Mouse (Mus musculus): ENCODE results near the gene Ctf1. TPM values are rescaled to one million over a fixed set of nuclear protein-coding genes. Genes with fewer than 3 reads are reported as not detected.

Ctf1 gene
- polyA plus RNA-seq (2012; ENCODE audit: low replicate concordance), result 0.69 and 1.3 TPM in 2 replicates

GRCm38 (mm10) chr7:127712461-127713385 is at the start of gene Ctf1:
TSS of gene Ctf1 (plus strand) at chr7:127712736.

GRCm38 (mm10) chr7:127708207-127709078 is 4.1 kb upstream of the Ctf1 start, which contains the start of gene Bcl7c:
TSS of gene Bcl7c (minus strand) at chr7:127708933.

GRCm38 (mm10) chr7:127732066-127732465 is 19.5 kb downstream of the Ctf1 start, which contains the start of gene Ctf2:
TSS of gene Ctf2 (minus strand) at chr7:127732166.

GRCm38 (mm10) chr7:127744366-127745045 is 32.0 kb downstream of the Ctf1 start, which contains the start of gene Fbxl19:
TSS of gene Fbxl19 (plus strand) at chr7:127744543.

Other genes starting within 250 kb of the Ctf1 start
- 513 and 735 TPM in 2 replicates for gene Fbrs, start 233.5 kb upstream of the Ctf1 start, polyA plus RNA-seq (2012; ENCODE audit: low replicate concordance)
- 29.4 and 62.6 TPM in 2 replicates for gene Srcap, start 200.8 kb upstream of the Ctf1 start, polyA plus RNA-seq (2012; ENCODE audit: low replicate concordance)
- 34.4 and 37.2 TPM in 2 replicates for gene Gm42715, start 193.2 kb upstream of the Ctf1 start, polyA plus RNA-seq (2012; ENCODE audit: low replicate concordance)
- gene Tmem265, start 151.3 kb upstream of the Ctf1 start, polyA plus RNA-seq (2012; ENCODE audit: low replicate concordance), result 0.52 and 7.1 TPM in 2 replicates
- 29.8 and 84.9 TPM in 2 replicates for gene Phkg2, start 139.4 kb upstream of the Ctf1 start, polyA plus RNA-seq (2012; ENCODE audit: low replicate concordance)
- gene Ccdc189, start 124.1 kb upstream of the Ctf1 start, polyA plus RNA-seq (2012; ENCODE audit: low replicate concordance), result 5.4 and 6.0 TPM in 2 replicates
- 43.2 and 55.3 TPM in 2 replicates for gene Rnf40, start 124.0 kb upstream of the Ctf1 start, polyA plus RNA-seq (2012; ENCODE audit: low replicate concordance)
- gene Zfp629, start 96.9 kb upstream of the Ctf1 start, polyA plus RNA-seq (2012; ENCODE audit: low replicate concordance), result 13.1 and 23.2 TPM in 2 replicates
- 235 and 532 TPM in 2 replicates for gene Bcl7c, start 3.8 kb upstream of the Ctf1 start, polyA plus RNA-seq (2012; ENCODE audit: low replicate concordance)
- gene Ctf2, start 19.4 kb downstream of the Ctf1 start, polyA plus RNA-seq (2012; ENCODE audit: low replicate concordance), result not detected in 2 replicates
- 47.5 and 50.3 TPM in 2 replicates for gene Fbxl19, start 31.8 kb downstream of the Ctf1 start, polyA plus RNA-seq (2012; ENCODE audit: low replicate concordance)
- 28.7 and 40.4 TPM in 2 replicates for gene Orai3, start 57.1 kb downstream of the Ctf1 start, polyA plus RNA-seq (2012; ENCODE audit: low replicate concordance)
- gene Setd1a, start 63.9 kb downstream of the Ctf1 start, polyA plus RNA-seq (2012; ENCODE audit: low replicate concordance), result 110 and 121 TPM in 2 replicates
- gene Gm49388, start 72.9 kb downstream of the Ctf1 start, polyA plus RNA-seq (2012; ENCODE audit: low replicate concordance), result 2.2 TPM in 1 of 2 replicates, not detected in the other
- gene Hsd3b7, start 87.9 kb downstream of the Ctf1 start, polyA plus RNA-seq (2012; ENCODE audit: low replicate concordance), result 0.69 and 8.5 TPM in 2 replicates
- 24.8 and 27.0 TPM in 2 replicates for gene Stx4a, start 111.6 kb downstream of the Ctf1 start, polyA plus RNA-seq (2012; ENCODE audit: low replicate concordance)
- 0.23 and 0.28 TPM in 2 replicates for gene Stx1b, start 111.8 kb downstream of the Ctf1 start, polyA plus RNA-seq (2012; ENCODE audit: low replicate concordance)
- 13.4 and 33.6 TPM in 2 replicates for gene Zfp646, start 163.5 kb downstream of the Ctf1 start, polyA plus RNA-seq (2012; ENCODE audit: low replicate concordance)
- 22.6 and 26.8 TPM in 2 replicates for gene Zfp668, start 164.1 kb downstream of the Ctf1 start, polyA plus RNA-seq (2012; ENCODE audit: low replicate concordance)
- gene Prss53, start 178.2 kb downstream of the Ctf1 start, polyA plus RNA-seq (2012; ENCODE audit: low replicate concordance), result 0.58 and 1.1 TPM in 2 replicates
- gene Gm21974, start 182.7 kb downstream of the Ctf1 start, polyA plus RNA-seq (2012; ENCODE audit: low replicate concordance), result not detected in 2 replicates
- gene Vkorc1, start 182.9 kb downstream of the Ctf1 start, polyA plus RNA-seq (2012; ENCODE audit: low replicate concordance), result 10.1 and 24.2 TPM in 2 replicates
- gene Bckdk, start 191.3 kb downstream of the Ctf1 start, polyA plus RNA-seq (2012; ENCODE audit: low replicate concordance), result 79.6 and 212 TPM in 2 replicates
- 2.0 and 6.1 TPM in 2 replicates for gene Kat8, start 199.8 kb downstream of the Ctf1 start, polyA plus RNA-seq (2012; ENCODE audit: low replicate concordance)
- not detected in 2 replicates for gene Prss8, start 217.4 kb downstream of the Ctf1 start, polyA plus RNA-seq (2012; ENCODE audit: low replicate concordance)
- 2.3 and 7.5 TPM in 2 replicates for gene Prss36, start 234.0 kb downstream of the Ctf1 start, polyA plus RNA-seq (2012; ENCODE audit: low replicate concordance)